Mouse (Mus musculus): ENCODE measurements around the gene Nosip. TPM values are rescaled to one million over a fixed set of nuclear protein-coding genes. Genes with fewer than 3 reads are reported as not detected.

Gene Nosip
- total RNA-seq, 2 experiments from 2014 or later, result 42.2 to 49.4 TPM

DNA sequence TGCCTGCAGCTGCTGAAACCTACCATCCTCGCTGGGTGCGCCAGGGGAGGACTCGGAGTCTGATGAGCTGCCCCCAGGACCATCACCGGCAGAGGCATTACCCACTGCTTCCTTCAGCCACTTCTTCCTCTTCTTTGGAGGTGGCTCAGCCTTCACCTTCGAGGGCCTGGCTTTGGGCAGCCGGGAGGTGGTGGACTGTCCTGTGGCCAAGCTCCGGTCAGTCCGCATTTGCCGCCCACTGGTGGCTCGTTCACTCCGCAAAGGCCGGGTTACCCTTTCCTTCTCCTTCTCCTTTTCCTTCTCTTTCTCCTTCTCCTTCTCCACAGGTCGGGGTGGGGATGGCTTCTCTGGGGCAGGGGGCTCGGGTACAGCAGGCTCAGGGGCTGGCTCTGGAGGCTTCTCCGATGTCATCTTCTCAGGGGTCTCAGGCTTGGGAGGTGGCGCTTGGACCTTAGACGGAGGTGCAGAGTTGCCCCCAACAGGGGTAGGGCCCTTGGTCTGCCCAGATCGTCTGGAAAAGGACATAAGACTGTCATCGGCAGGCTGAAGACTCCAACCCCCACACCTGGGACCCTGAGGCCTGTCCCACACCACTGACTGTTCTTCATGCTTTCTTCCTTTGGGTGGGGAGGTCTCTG lies 28.4 kb upstream of the Nosip start:
- no peak for ATAC-seq (replicated peaks; ENCODE audit: poor library complexity, severe bottlenecking)

DNA sequence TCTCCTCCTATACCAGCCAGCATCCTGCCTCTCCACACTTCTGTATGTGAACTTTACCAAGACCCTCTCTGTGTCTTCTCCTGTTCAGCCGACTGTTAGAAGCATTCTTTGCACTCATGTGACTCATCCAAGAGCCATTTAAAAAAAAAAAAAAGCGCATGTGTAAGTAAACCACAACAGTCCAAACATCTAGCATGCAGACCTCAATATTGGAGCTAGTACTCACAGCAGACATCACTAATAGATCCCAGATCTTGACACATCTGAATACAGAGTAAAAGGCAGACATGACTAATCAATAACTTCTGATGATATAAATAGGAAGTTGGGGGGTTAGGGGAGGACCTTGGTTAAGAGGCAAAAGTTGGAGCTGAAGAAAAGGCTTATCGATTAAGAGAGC lies 26.6 kb upstream of the Nosip start:
- ATAC-seq (replicated peaks; ENCODE audit: poor library complexity, severe bottlenecking), result no peak

DNA sequence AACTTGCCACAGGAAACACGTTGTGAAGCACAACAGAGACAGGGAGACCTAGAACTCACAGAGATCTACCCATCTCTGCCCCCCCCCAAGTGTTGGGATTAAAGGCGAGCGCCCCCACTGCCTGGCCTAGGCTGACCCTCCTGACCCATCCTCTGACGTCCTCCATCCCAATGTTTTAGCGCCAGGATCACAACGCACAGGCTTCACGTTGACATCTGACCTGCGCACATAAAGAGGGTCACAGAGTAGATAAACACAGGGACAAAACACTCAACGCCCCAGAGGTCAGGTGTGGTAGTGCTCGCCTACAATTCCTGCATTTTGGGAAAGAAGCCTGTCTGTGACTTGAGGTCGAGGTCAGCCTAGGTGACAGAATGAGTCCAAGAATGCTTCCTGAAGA lies 25.5 kb upstream of the Nosip start:
- no peak for ATAC-seq (replicated peaks; ENCODE audit: poor library complexity, severe bottlenecking)

DNA sequence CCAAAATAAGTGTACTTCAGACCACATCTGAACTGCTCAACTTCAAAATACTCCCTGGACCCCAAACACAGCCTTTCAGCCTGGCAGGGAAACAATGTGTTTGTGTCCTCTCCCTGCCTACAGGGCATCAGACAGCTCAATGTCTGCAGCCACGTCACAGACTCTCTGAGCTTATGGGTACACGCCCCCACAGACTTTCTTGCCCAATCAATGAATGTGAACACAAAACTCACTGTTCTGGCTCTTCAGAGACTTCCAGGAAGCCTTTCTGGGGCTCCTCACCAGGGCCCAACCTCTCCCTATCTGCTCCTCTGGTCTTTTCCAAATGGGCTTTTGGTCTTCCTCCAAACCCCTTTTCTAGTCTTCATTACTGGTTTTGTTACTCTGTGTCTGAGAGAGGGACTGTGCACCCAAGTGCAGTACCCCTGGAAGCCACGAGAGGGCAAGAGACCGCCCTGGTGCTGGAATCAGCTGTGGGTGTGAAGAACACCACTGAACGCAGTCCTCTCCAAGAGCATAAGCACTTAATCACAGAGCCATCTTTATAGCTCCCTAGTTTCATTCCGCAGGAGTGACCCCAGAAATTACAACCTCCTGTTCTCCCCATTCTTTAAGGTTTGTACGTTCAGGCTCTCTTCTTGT lies 24.4 kb upstream of the Nosip start:
- peak; percentile 79 for ATAC-seq (replicated peaks; ENCODE audit: poor library complexity, severe bottlenecking)

DNA sequence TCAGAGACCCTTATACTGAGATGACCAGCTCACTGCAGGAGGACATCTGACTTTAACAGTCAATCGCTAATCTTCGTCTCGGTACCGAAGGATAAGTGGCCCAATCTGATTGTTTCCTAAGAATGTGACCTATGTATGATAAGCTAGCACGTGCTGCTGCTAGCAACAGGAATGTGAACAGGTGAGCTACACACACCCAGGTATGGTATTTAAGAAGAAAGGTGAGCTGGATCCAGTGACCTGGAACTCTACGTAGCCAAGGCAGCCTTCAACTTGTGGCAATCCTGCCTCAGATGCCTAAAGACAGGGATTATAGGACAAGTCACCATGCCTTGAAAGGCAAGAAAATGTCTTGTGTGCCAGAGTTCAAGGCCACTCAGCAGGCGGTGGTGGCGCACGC lies 23.8 kb upstream of the Nosip start:
- no peak for ATAC-seq (replicated peaks; ENCODE audit: poor library complexity, severe bottlenecking)

DNA sequence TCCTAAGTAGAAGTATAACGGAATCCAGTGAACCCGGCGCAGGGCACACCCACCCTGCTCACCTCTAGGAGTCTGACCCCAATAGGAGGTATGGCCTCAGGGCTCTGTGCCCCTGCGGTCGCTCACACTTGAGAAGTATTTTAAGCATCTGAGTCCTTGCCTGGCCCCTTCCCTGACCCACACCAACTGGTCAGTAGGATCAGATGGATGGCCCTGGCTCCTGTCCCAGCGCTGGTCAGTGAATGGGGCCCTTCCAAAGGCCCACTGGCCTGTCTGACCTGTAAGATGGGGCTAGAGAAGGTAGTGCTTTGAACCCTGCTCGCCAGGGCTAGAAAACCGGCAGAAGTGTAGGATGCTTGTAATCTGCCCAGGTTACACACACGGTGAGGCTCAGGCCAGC lies 21.4 kb upstream of the Nosip start:
- ATAC-seq (replicated peaks; ENCODE audit: poor library complexity, severe bottlenecking), result no peak

DNA sequence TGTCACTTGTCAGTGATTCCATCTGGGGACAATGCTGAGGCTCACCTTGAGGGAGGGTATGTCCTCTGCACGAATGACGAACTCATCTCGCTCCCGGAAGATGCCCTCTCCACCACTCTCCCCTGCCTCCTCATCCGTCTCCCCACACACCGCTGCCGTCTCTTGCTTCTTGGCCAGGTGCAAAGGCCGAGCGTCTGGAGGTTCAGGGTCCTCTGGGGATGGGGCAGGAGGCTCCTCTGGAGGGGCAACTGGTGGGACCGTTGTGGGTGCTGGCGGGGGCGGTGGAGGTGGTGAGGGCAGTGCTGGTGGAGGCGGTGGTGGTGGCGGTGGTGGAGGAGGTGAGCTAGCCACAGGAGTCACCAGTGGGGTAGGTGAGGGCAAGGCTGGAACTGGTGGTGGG lies 18.9 kb upstream of the Nosip start:
- ATAC-seq (replicated peaks; ENCODE audit: poor library complexity, severe bottlenecking), result no peak

DNA sequence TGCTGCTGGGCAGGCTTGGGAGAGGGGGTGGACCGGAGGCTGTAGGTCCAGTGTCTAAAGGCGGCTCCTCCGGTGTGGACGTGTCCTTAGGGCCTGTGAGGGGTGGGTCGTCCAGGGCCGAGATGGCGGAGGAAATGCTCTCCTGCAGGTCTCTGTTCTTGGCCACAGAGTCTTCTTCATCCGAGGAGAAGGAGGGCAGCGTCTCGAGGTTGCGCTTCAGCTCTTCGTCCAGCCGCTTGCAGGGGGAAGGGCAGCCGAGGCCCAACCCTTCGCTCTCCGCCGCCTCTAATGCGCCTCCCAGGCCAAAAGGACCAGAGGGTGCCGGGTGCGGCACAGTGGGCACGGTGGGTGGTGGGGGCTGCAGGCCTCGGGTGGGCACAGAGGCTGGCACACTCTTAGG lies 16.5 kb upstream of the Nosip start:
- no peak for ATAC-seq (replicated peaks; ENCODE audit: poor library complexity, severe bottlenecking)

DNA sequence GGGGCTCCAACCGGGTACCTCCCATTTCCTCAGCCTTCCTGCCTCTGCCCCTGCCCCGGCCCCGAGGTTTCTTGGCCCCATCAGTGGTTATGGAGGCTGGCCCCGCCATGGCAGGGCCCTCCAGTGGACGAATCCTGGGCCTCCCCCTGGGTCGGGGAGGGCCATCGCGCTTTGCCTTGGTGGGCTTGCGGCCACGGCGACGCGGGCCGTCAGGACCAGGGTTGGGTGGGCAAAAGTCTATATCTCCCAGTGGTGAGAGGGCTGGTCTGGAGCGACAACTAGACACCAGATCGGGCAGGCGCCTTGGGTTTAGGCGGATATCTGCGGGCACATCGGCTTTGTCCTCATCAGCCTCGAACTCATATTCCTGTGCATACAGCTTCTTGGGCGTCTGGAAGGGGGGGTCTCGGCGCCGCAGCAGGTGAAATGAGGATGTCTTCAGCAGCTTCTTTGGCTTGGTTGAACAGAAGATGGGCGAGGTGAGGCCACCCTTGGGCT lies 15.3 kb upstream of the Nosip start:
- no peak for ATAC-seq (replicated peaks; ENCODE audit: poor library complexity, severe bottlenecking)

DNA sequence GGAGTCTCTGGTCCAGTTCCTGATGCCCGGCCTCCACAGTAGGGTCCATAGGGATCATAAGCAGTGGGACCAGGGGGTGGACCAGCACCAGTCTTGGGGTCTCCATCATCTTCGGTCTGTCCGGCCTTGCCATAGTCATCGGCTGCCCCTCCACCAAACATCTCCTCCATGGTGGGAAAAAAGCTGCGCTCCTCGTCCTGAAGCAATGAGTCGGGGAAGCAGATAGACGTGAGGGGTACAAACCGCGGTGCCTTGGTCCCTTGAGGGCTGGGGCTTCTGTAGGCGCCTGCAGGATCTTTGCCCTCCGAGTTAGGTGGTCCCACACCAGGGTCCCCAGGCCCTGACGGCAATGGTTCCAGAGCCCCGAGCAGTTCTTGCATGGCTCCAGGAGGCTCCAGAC lies 14.7 kb upstream of the Nosip start:
- ATAC-seq (replicated peaks; ENCODE audit: poor library complexity, severe bottlenecking), result no peak

DNA sequence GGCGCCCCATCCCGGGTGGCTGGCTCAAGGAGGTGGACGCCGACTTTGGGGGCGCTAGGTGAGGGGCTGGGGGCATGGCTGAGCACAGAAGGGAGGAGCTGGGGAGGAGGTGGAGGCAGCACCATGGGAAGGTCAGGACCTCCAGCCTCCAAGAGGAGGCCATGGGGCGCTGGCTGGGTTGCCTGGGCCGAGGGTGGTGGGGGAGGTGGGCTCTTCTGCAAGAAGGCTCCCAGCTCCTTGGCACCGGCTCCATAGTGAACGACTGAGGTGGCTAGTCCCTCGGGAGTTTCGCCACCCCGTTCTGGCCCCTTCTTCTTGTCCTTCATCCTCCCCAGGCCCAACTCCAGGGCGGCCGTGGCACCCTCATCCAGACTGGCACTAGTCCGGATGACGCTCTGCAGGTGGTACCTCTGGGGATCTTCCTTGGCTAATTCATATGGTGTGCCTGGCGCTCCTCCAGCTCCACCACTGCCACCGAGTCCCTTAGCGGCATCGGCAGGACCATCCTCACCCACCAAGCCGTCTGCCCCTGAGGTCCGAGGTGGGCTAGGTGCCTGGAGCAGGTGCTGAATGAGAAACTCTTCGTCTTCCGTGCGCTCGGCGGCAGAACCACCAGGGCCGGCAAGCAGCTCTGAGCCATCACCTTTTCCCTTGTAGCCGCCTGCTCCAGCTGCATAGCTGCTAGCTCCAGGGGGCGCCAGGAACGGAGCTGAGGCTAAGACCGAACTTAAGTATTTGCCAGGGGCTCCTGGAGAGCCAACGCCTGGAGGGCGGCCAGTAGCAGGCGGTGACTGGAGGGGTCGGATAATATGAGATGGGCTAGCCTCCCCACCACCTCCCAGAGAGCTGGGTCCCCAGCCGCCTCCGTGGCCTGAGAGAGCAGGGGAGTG lies 14.0 kb upstream of the Nosip start:
- no peak for ATAC-seq (replicated peaks; ENCODE audit: poor library complexity, severe bottlenecking)

DNA sequence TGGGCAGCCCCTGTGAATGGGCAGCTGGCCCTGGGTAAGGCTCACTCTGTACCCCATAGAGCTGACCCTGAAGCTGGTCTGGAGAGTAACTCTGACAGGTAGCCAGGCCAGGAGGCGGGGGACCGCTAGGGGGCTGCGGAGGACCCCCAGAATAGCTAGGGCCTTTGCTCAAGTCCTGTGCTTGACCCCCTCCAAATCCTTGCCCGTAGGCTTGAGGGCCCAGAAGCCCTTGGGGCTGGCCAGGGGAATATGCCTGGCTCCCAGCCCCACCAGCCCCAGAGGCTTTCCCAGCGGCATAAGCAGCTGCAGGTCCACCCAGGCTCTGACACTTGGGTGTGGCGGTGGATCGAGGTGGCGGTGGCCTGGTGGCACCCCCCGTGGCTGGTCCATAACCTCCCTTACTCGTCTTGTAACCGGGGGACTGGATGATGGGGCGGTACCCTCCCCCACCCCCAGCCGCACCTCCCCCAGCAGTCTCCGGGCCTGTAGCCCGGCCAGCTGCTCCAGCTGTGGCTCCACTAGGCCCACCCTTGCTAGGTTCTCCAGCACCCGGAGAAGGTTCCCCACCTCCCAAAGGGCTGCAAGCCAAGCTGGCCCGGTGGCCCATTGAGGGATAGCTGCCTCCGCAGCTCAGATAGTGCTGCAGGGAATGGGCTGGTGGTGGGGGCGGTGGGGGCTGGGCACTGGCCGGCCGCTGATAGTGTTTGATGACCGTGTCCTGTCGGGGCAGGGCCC lies 13.1 kb upstream of the Nosip start:
- no peak for ATAC-seq (replicated peaks; ENCODE audit: poor library complexity, severe bottlenecking)

DNA sequence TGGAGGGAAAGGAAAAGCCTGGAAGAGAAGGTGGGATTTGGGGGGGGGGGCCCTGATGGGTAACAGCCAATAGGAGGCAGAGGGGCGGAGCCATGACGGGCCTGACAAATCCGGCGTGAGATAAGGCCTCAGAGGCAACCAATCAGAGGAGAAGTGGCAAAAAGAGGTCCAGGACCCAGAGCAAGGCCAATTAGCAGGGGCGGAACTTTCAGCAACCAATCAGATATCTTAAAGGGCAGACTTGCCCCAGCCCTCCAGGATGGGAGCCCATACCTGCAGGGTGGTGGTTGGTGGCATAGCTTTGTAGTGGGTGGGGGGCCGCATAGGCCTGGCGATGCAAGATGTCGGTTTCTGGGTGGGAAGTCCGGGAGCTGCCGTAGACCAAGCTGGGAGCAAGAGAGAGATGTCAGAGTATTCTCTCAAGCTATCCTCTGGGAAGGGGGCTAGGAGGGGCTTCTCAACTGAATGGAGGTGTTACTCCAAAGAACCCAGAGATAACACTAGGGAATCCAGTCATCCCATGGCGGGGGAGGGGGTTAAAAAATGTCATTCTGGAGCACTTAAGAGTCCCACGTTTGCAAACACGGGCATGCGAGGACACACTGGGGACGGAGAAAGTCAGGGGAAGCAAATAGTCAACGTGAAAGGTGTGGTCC lies 11.2 kb upstream of the Nosip start:
- peak; percentile 6; the same call in 1 of the 2 replicates for ATAC-seq (replicated peaks; ENCODE audit: poor library complexity, severe bottlenecking)

DNA sequence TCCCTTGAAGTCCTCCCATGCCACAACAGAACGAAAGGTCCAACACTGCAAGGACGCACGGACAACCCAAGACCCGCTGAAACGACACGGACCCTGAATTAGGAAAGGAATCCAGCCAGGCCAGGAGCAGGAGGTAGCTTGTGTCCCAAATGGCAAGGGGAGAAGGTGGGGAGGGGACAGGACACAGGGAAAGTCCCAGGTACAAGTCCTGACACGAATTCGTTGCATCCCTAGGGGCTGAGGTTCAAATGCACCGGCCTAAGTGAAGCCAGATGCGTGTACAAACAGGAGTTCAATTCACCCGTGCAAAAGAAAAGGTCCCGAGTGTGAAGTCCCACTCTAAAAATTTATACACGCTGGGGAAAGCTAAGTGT lies 10.6 kb upstream of the Nosip start:
- ATAC-seq (replicated peaks; ENCODE audit: poor library complexity, severe bottlenecking), result no peak

DNA sequence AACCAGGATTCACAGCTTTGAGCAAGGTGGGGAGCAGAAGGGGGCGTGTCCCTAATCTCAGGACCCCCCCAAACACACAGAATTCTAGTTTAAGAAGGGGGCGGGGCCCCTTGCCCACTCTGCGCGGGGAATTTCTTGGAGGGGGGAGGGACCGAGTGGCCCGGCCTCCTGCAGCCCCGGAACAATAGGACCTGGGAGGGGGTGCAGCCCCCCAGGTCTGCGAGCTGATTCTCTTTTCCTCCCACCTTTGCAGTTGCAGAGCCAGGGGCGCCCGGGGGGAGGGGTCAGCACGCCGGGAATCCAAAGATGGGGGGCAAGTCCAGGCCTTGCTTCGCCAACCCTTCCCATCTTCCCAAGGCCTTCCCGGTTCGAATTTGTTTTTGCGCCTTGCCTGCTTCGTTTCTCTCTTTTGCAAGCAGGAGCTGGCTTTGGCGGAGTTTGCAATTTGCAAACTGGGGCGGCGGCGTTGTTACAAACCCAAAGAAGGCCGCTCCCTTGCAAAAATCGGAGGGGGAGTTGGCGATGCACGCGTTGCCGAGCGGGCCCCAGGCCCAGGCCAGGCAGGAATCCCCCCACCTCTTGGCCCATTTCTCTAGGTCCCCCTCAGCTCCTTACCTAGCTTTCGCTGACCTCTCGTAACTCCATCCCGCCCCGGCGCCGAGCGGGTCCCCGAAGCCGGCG lies 9.9 kb upstream of the Nosip start:
- ATAC-seq (replicated peaks; ENCODE audit: poor library complexity, severe bottlenecking), result no peak

DNA sequence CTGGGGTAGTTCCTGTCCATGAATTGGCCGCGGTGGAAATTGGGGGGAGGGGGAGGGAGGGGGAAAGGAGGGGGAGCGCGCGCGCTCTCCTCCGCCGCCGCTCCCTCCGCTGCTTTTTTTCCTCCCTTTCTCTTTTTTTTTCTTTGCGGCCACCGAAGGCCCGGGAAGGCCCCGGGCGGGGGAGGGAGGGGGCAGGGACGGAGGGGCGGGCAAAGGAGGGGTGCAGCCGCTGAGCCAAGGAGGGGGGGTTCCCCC lies 9.4 kb upstream of the Nosip start, which contains the start of gene Prr12:
TSS of gene Prr12 (minus strand) at position 20 of the 255 bp plus-strand sequence.
- ATAC-seq (replicated peaks; ENCODE audit: poor library complexity, severe bottlenecking), result no peak

DNA sequence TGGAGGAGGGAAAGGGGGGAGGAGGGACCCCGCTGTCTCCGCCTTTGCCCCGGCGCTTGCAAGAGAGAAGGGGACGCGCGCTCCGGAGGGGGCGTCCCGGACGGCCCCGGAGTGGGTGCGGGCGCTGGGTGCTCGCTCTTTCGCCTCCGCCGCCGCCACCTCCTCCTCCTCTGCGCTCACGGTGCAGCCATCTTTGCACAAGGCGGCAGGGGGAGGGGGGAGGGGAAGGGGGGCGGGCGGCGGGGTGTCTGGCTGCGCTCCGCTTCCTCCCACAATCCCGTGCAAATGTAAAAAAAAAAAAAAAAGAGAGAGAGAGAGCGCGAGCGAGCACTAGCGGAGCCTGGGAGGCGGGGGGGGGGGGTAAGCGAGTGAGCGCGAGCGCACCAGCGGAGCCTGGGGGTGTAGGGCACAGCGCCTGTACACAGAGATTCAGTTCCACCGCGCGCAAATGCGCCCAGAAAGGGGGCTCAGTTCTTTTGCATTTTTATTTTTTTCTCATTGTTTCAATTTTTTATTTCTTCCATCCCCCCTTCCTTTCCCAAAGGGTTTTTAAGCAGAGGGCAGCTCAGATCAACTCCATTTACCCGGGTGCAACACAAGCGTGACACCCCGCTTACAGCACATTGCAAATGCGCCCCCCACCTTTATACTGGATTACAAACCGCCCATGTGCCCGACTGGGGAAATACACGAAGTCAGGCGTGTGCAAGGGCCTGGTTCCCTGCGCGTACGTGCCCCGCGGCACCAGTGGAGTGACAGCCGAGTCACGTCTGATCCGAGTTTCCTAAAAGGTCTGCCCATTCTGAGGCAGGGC lies 8.9 kb upstream of the Nosip start:
- peak; percentile 31 for ATAC-seq (replicated peaks; ENCODE audit: poor library complexity, severe bottlenecking)

DNA sequence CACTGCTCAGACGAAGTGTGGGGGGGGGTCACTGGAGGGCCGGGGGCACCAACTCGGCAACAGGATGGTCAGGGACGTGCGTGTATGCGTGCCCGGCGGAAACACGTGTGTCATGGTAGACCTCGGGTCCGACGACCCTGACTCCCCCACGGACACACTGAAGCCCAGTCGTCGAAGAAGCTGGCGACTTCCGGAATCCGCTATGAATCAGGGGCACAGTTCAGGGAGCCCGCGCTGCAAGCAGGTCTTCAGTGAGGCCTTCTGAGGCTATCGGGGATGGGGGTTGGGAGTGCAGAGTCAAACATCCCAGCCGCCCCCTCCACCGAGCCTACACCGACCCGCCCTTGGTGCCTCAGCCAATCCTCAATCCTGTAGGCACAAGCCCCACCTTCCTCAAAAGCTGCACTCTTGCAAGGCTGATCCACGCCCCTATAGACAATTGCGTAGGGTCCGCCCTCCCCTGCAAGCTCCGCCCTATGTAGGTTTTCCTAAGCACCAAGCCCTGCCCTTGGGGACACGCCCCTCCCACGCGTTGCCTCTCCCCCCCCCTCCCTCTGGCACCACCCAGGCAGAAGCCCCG lies 8.2 kb upstream of the Nosip start:
- peak; percentile 83 for ATAC-seq (replicated peaks; ENCODE audit: poor library complexity, severe bottlenecking)

Data from granulocyte monocyte progenitor cell, adult 5-6 weeks (primary cell).